Mouse (Mus musculus) hindbrain, embryonic 11.5 days (tissue): ENCODE data around the gene Gpx4. TPM values are rescaled to one million over a fixed set of nuclear protein-coding genes. Genes with fewer than 3 reads are reported as not detected.

Experiments
- ATAC-seq: fragments of 200-750 bp; cut with Nextera tagmentation; 2 replicates; pipeline ENCODE4 v1.8.0; 2017; ENCODE audit warnings: mild to moderate bottlenecking, moderate TSS enrichment, moderate library complexity; ENCODE audit not compliant: low FRiP score
- DNase-seq: peaks from one replicate; pipeline ENCODE4 v3.0.0-alpha.2; 2015; ENCODE audit warnings: low spot score
- H3K27ac ChIP-seq: fragments of 300-500 bp; sonication (generic); 2 replicates; pipeline ENCODE4 v1.5.1; 2014; ENCODE audit warnings: mild to moderate bottlenecking, low read depth, low read length
- H3K27me3 ChIP-seq: fragments of 300-500 bp; sonication (generic); 2 replicates; pipeline ENCODE4 v1.6.1; 2014; ENCODE audit warnings: mild to moderate bottlenecking, low read length, moderate library complexity, mixed read lengths; ENCODE audit not compliant: control insufficient read depth, insufficient read depth
- H3K36me3 ChIP-seq: fragments of 300-500 bp; sonication (generic); 2 replicates; pipeline ENCODE4 v1.6.1; 2014; ENCODE audit warnings: mild to moderate bottlenecking, low read length, moderate library complexity, mixed read lengths; ENCODE audit not compliant: control insufficient read depth, insufficient read depth
- H3K4me1 ChIP-seq: fragments of 300-500 bp; sonication (generic); replicated peaks from 2 replicates; pipeline ENCODE4 v1.6.1; 2014; ENCODE audit warnings: low read length, mixed read lengths; ENCODE audit not compliant: control insufficient read depth, insufficient read depth
- H3K4me2 ChIP-seq: fragments of 300-500 bp; sonication (generic); replicated peaks from 2 replicates; pipeline ENCODE4 v1.6.1; 2014; ENCODE audit warnings: mild to moderate bottlenecking, low read depth, low read length
- H3K4me3 ChIP-seq: fragments of 300-500 bp; sonication (generic); 2 replicates; pipeline ENCODE4 v1.5.1; 2014; ENCODE audit warnings: low read depth, low read length
- H3K9ac ChIP-seq: fragments of 300-500 bp; sonication (generic); 2 replicates; pipeline ENCODE4 v1.6.1; 2014; ENCODE audit warnings: low read depth, low read length
- H3K9me3 ChIP-seq: fragments of 300-500 bp; sonication (generic); 2 replicates; pipeline ENCODE4 v1.6.1; 2016; ENCODE audit warnings: low read length; ENCODE audit not compliant: control insufficient read depth
- WGBS: fragments of 180-500 bp; shearing (Covaris S2); extraction: QIAGEN DNeasy Blood & Tissue Kit; methylation state at CpG from one replicate; pipeline ENCODE4 v1.1.7; 2014; 5-methylcytosine and 5-hydroxymethylcytosine counted together
- polyA plus RNA-seq: library from polyadenylated mRNA; unstranded; fragments of >200 nt; fragmentation: Nextera tagmentation; extraction: Ambion mirVana; gene quantifications from 2 replicates; pipeline ENCODE4 v1.2.1, GENCODE M21; 2014

Gpx4 gene
- polyA plus RNA-seq, 1 experiment from 2014 or later = 543 TPM

GRCm38 (mm10) chr10:80020191-80020590 lies 26.8 kb upstream of the Gpx4 start:
- no peaks in the 10 kb centered on the region for H3K36me3 ChIP-seq
- ATAC-seq = no peak
- H3K4me2 ChIP-seq = peak overlapping the region; percentile 33; the same call in 1 of the 2 replicates
- 24% methylated on average over 11 of the region's 11 CpGs for WGBS
- no peak for DNase-seq
- no peak overlapping the region for H3K27ac ChIP-seq
- no peak overlapping the region for H3K4me3 ChIP-seq
- H3K9me3 ChIP-seq = no peaks in the 10 kb centered on the region
- H3K27me3 ChIP-seq = peaks cover 17% of the 10 kb centered on the region
- no peak overlapping the region for H3K9ac ChIP-seq
- peaks cover 10% of the 10 kb centered on the region; the same call in 1 of the 2 replicates for H3K4me1 ChIP-seq

DNA sequence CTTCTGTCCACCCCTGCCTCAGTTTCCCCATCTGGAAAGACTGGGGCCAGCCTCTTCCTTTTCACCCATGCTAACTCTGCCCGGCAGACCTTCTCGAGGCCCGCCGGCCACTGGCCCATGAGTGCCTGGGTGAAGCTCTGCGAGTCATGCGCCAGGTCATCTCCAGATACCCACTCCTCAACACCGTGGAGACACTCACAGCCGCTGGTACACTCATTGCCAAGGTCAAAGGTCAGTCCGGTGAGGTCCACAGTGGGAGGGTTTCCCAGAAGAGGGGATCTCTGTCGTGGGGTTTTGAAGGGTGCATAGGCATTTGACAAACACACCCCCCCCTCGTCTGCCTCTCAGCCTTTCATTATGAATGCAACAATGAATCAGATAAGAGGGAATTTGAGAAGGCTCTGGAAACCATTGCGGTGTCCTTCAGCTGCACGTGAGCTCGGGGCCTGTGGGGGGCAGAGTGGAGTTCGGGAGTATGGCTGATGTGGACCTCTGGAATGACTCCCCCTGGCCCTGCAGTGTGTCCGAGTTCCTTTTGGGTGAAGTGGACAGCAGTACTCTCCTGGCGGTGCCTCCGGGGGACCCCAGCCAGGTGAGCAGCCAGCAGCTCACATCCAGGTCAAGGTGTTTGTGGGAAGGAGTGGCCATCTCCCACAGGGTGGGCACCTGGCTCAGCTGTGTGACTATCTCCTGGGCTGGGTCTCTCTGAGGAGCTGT lies 26.2 kb upstream of the Gpx4 start:
- H3K9me3 ChIP-seq = no peaks in the 10 kb centered on the region
- no peaks in the 10 kb centered on the region for H3K36me3 ChIP-seq
- DNase-seq (no peak), ATAC-seq (no peak)
- peaks cover 10% of the 10 kb centered on the region; the same call in 1 of the 2 replicates for H3K4me1 ChIP-seq
- peaks cover 12% of the 10 kb centered on the region for H3K27me3 ChIP-seq
- 86% methylated on average over 18 of the region's 18 CpGs for WGBS
- no peak overlapping the region for H3K4me2 ChIP-seq
- H3K4me3 ChIP-seq = no peak overlapping the region
- H3K9ac ChIP-seq = no peak overlapping the region
- H3K27ac ChIP-seq = no peak overlapping the region

DNA sequence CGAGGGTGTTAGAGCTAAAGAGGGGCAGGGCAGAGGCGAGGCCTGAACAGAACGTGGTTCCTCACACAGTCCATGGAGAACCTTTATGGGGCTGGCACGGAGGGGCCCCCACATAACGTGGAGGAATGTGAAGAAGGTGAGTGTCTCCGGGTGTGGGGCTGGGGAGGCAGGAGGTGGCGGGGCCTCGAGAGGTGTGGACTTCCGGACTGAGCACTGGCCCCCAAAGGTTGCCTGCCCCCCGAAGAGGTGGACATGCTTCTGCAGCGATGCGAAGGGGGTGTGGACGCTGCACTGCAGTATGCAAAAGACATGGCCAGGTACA lies 25.7 kb upstream of the Gpx4 start:
- Histone ChIP-seq H3K36me3 (no peaks in the 10 kb centered on the region), H3K9ac (no peak overlapping the region), H3K27me3 (peaks cover 10% of the 10 kb centered on the region), H3K9me3 (no peaks in the 10 kb centered on the region), H3K4me2 (no peak overlapping the region), H3K4me3 (no peak overlapping the region), H3K4me1 (peaks cover 10% of the 10 kb centered on the region; the same call in 1 of the 2 replicates), H3K27ac (no peak overlapping the region)
- 94% methylated on average over 13 of the region's 13 CpGs for WGBS
- DNase-seq = no peak
- no peak for ATAC-seq

DNA sequence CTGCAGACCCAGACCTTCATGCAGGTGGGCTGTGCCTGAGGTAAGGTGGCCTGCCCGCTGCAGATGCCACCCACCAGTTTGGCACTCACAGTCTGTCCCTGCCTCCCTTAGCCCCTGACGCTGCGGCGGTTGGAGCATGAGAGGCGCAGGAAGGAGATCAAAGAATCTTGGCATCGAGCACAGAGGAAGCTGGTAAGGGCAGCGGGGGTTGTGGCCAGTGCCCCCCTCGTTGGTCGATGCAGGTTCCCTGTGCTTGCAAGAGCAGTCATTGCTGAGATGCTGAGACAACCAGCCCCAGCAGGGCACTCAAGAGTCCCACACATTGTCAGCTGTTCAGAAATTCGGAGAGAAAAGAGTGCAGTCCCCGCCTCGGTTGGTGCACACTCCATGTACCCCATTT lies 24.8 kb upstream of the Gpx4 start:
- no peak overlapping the region for H3K4me2 ChIP-seq
- no peaks in the 10 kb centered on the region for H3K9me3 ChIP-seq
- no peak overlapping the region for H3K9ac ChIP-seq
- DNase-seq (no peak), ATAC-seq (no peak)
- H3K36me3 ChIP-seq = no peaks in the 10 kb centered on the region
- no peak overlapping the region for H3K4me3 ChIP-seq
- WGBS = 92% methylated on average over 12 of the region's 12 CpGs
- peaks cover 10% of the 10 kb centered on the region for H3K27me3 ChIP-seq
- H3K4me1 ChIP-seq = peaks cover 10% of the 10 kb centered on the region; the same call in 1 of the 2 replicates
- no peak overlapping the region for H3K27ac ChIP-seq

DNA sequence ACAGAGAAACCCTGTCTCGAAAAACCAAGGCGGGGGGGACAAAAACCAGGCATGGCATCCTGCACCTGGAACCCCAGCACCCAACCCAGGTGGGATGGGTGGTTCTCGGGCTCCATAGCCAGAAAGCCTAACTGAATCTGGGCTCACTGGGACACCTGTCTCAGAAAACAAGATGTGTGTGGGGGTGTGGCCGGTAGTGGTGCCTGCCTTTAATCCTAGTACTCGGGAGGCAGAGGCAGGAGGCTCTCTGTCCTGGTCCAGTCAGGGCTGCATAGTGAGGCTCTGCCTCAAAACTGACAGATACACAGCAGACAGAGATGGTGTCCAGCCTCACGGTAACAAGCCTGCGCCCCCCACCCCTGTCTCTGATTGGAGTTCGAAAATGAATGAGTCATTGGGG lies 24.2 kb upstream of the Gpx4 start:
- WGBS = 92% methylated on average over 8 of the region's 8 CpGs
- Histone ChIP-seq H3K4me3 (no peak overlapping the region), H3K9me3 (no peaks in the 10 kb centered on the region), H3K27me3 (peaks cover 10% of the 10 kb centered on the region), H3K4me2 (no peak overlapping the region), H3K4me1 (peaks cover 10% of the 10 kb centered on the region; the same call in 1 of the 2 replicates), H3K27ac (no peak overlapping the region), H3K36me3 (no peaks in the 10 kb centered on the region), H3K9ac (no peak overlapping the region)
- DNase-seq = no peak
- ATAC-seq = no peak

- no peaks in the 10 kb centered on the region for H3K36me3 ChIP-seq
- peaks cover 9% of the 10 kb centered on the region for H3K27me3 ChIP-seq
- H3K27ac ChIP-seq = no peak overlapping the region
- no peak for DNase-seq
- H3K4me3 ChIP-seq = no peak overlapping the region
- peaks cover 10% of the 10 kb centered on the region; the same call in 1 of the 2 replicates for H3K4me1 ChIP-seq
- no peaks in the 10 kb centered on the region for H3K9me3 ChIP-seq
- WGBS = 89% methylated on average over 5 of the region's 5 CpGs
- H3K4me2 ChIP-seq = no peak overlapping the region
- H3K9ac ChIP-seq = no peak overlapping the region
- ATAC-seq = no peak
Observed at GRCm38 (mm10) chr10:80023758-80024157, 23.2 kb upstream of the Gpx4 start.

- Histone ChIP-seq H3K36me3 (no peaks in the 10 kb centered on the region), H3K4me2 (no peak overlapping the region), H3K9me3 (no peaks in the 10 kb centered on the region), H3K4me3 (no peak overlapping the region), H3K27ac (no peak overlapping the region), H3K4me1 (peaks cover 4% of the 10 kb centered on the region; the same call in 1 of the 2 replicates), H3K9ac (no peak overlapping the region), H3K27me3 (peaks cover 2% of the 10 kb centered on the region)
- 76% methylated on average over 15 of the region's 15 CpGs for WGBS
- ATAC-seq = no peak
- no peak for DNase-seq
Observed at GRCm38 (mm10) chr10:80024229-80025043, 22.5 kb upstream of the Gpx4 start.

GRCm38 (mm10) chr10:80025044-80025347 lies 22.0 kb upstream of the Gpx4 start:
- H3K9me3 ChIP-seq = no peaks in the 10 kb centered on the region
- H3K4me2 ChIP-seq = no peak overlapping the region
- WGBS = 52% methylated on average over 4 of the region's 4 CpGs
- no peak for DNase-seq
- H3K4me3 ChIP-seq = no peak overlapping the region
- no peak overlapping the region for H3K27ac ChIP-seq
- H3K4me1 ChIP-seq = no peaks in the 10 kb centered on the region
- H3K9ac ChIP-seq = no peak overlapping the region
- ATAC-seq = no peak
- 0 out of 2 replicates have a peak, but pooled peaks cover 2% of the 10 kb centered on the region for H3K27me3 ChIP-seq
- no peaks in the 10 kb centered on the region for H3K36me3 ChIP-seq

- Histone ChIP-seq H3K27ac (no peak overlapping the region), H3K9me3 (no peaks in the 10 kb centered on the region), H3K36me3 (no peaks in the 10 kb centered on the region), H3K9ac (no peak overlapping the region), H3K4me2 (no peak overlapping the region), H3K4me3 (no peak overlapping the region), H3K27me3 (0 out of 2 replicates have a peak, but pooled peaks cover 2% of the 10 kb centered on the region), H3K4me1 (no peaks in the 10 kb centered on the region)
- ATAC-seq = no peak
- 75% methylated on average over 10 of the region's 10 CpGs for WGBS
- no peak for DNase-seq
Observed at GRCm38 (mm10) chr10:80025463-80025862, 21.5 kb upstream of the Gpx4 start.
